Mouse (Mus musculus) testis, adult 2 months (tissue): ENCODE data around the gene Haghl.

Experiments used
- CTCF ChIP-seq: fragments of 200-500 bp; IDR thresholded peaks from 2 replicates; pipeline ENCODE4 v1.5.1; 2012; ENCODE audit warnings: low read depth, mild to moderate bottlenecking, inconsistent platforms, low read length, moderate library complexity; ENCODE audit not compliant: control insufficient read depth, insufficient read depth, insufficient replicate concordance
- POLR2A ChIP-seq: fragments of 200-500 bp; IDR thresholded peaks from 2 replicates; pipeline ENCODE4 v1.6.1; 2012; ENCODE audit warnings: low read depth, mild to moderate bottlenecking, inconsistent platforms, low read length, moderate library complexity; ENCODE audit not compliant: control insufficient read depth

DNA sequence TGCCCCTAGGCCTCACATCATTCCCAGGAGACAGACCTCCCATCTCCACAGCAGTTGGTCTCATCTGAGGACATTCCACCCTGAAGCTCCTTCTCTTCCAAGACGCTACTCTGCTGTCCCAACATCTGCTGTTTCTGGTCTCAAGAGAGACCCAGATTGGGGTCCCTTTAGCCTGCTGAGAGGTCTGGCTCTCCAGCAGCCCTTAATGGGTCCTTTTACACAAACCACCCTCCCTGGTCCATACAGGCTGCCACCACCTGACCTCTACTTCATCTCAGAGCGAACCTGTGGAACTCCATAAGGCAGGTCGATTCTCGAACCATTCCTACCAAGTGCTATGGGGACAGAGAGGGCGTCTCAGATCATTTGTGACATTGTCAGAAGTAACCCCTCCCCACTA lies 22.6 kb upstream of the Haghl start:
- TF ChIP-seq POLR2A: no peak
- no peak for TF ChIP-seq CTCF
